Mouse (Mus musculus) forebrain, postnatal 0 days (tissue): ENCODE results near the gene Spc24. TPM values are rescaled to one million over a fixed set of nuclear protein-coding genes. Genes with fewer than 3 reads are reported as not detected.

Experiments used
- ATAC-seq: fragments of 200-750 bp; cut with Nextera tagmentation; 2 replicates; pipeline ENCODE4 v1.8.0; 2017; ENCODE audit warnings: mild to moderate bottlenecking, moderate library complexity
- DNase-seq: peaks from one replicate; pipeline ENCODE4 v3.0.0-alpha.2; 2015
- H3K27ac ChIP-seq: fragments of 300-500 bp; sonication (generic); 2 replicates; pipeline ENCODE4 v1.5.1; 2014; ENCODE audit warnings: low read depth, mild to moderate bottlenecking, antibody characterized with exemption, low read length, moderate library complexity, mixed read lengths
- H3K27me3 ChIP-seq: fragments of 300-500 bp; sonication (generic); 2 replicates; pipeline ENCODE4 v1.6.1; 2014; ENCODE audit warnings: mild to moderate bottlenecking, low read length, mixed read lengths; ENCODE audit not compliant: insufficient read depth
- H3K36me3 ChIP-seq: fragments of 300-500 bp; sonication (generic); 2 replicates; pipeline ENCODE4 v1.6.1; 2014; ENCODE audit warnings: mild to moderate bottlenecking, moderate library complexity; ENCODE audit not compliant: insufficient read depth
- H3K4me1 ChIP-seq: fragments of 300-500 bp; sonication (generic); 2 replicates; pipeline ENCODE4 v1.6.1; 2014; ENCODE audit warnings: antibody characterized with exemption; ENCODE audit not compliant: insufficient read depth
- H3K4me2 ChIP-seq: fragments of 300-500 bp; sonication (generic); 2 replicates; pipeline ENCODE4 v1.6.1; 2014; ENCODE audit warnings: low read depth, mild to moderate bottlenecking, moderate library complexity
- H3K4me3 ChIP-seq: fragments of 300-500 bp; sonication (generic); 2 replicates; pipeline ENCODE4 v1.5.1; 2014; ENCODE audit warnings: low read depth, low read length, mixed read lengths
- H3K9ac ChIP-seq: fragments of 300-500 bp; sonication (generic); 2 replicates; pipeline ENCODE4 v1.6.1; 2014; ENCODE audit warnings: mild to moderate bottlenecking
- H3K9me3 ChIP-seq: fragments of 300-500 bp; sonication (generic); 2 replicates; pipeline ENCODE4 v1.6.1; 2016; ENCODE audit warnings: low read length
- CTCF ChIP-seq: sonication (generic); IDR thresholded peaks from 2 replicates; pipeline ENCODE4 v1.5.1; 2016; ENCODE audit warnings: antibody characterized with exemption, control low read depth, low read depth
- WGBS: fragments of 180-500 bp; shearing (Covaris S2); extraction: QIAGEN DNeasy Blood & Tissue Kit; methylation state at CpG from one replicate; pipeline ENCODE4 v1.1.7; 2014; 5-methylcytosine and 5-hydroxymethylcytosine counted together
- polyA plus RNA-seq: library from polyadenylated mRNA; unstranded; fragments of >200 nt; fragmentation: Nextera tagmentation; extraction: Ambion mirVana; gene quantifications from 2 replicates; pipeline ENCODE4 v1.2.1, GENCODE M21; 2015
- total RNA-seq: library from RNA; depleted of rRNA; stranded (reverse); fragments of >200 nt; gene quantifications from 2 replicates; pipeline ENCODE4 v1.2.3, GENCODE M21; 2014

Gene Spc24
- total and polyA plus RNA-seq, 2 experiments from 2014 or later: 8.2 to 13.5 TPM

GRCm38 (mm10) chr9:21799010-21799350, 38.9 kb upstream of the Spc24 start:
- Histone ChIP-seq H3K36me3 (no peaks in the 10 kb centered on the region), H3K9me3 (no peaks in the 10 kb centered on the region), H3K9ac (no peak overlapping the region), H3K4me3 (peak overlapping the region; percentile 45; the same call in 1 of the 2 replicates), H3K27me3 (no peaks in the 10 kb centered on the region), H3K4me1 (no peaks in the 10 kb centered on the region), H3K4me2 (peak overlapping the region; percentile 85), H3K27ac (no peak overlapping the region)
- TF ChIP-seq CTCF: no peak
- ATAC-seq (no peak), DNase-seq (no peak)
- WGBS: 53% methylated on average over 3 of the region's 3 CpGs

- Histone ChIP-seq H3K27ac (peak within 1 kb of the TSS; percentile 22; the same call in 1 of the 2 replicates), H3K4me2 (peak within 1 kb of the TSS; percentile 85), H3K36me3 (no peaks in the 10 kb centered on the region), H3K4me3 (peak within 1 kb of the TSS; percentile 45), H3K9ac (peak within 1 kb of the TSS; percentile 51), H3K9me3 (no peaks in the 10 kb centered on the region), H3K4me1 (no peaks in the 10 kb centered on the region), H3K27me3 (no peaks in the 10 kb centered on the region)
- WGBS: under 1% methylated on average over 44 of the region's 52 CpGs
- no peak for TF ChIP-seq CTCF
- peak; percentile 73 for ATAC-seq
- DNase-seq: peak; percentile 64
Observed at GRCm38 (mm10) chr9:21798345-21799009, 38.4 kb upstream of the Spc24 start, which contains the start of gene Kank2. TSS of gene Kank2 (minus strand) at chr9:21798744.

GRCm38 (mm10) chr9:21797921-21798344, 37.8 kb upstream of the Spc24 start:
- no peak for TF ChIP-seq CTCF
- ATAC-seq (no peak; the same call in none of the 2 replicates), DNase-seq (no peak)
- no peaks in the 10 kb centered on the region for H3K36me3 ChIP-seq
- peak overlapping the region; percentile 85 for H3K4me2 ChIP-seq
- H3K4me1 ChIP-seq: no peaks in the 10 kb centered on the region
- peak overlapping the region; percentile 51 for H3K9ac ChIP-seq
- no peaks in the 10 kb centered on the region for H3K27me3 ChIP-seq
- 2% methylated on average over 25 of the region's 26 CpGs for WGBS
- peak overlapping the region; percentile 22; the same call in 1 of the 2 replicates for H3K27ac ChIP-seq
- H3K4me3 ChIP-seq: peak overlapping the region; percentile 45
- no peaks in the 10 kb centered on the region for H3K9me3 ChIP-seq

- H3K4me3 ChIP-seq: no peak overlapping the region
- H3K9ac ChIP-seq: no peak overlapping the region
- TF ChIP-seq CTCF: no peak
- no peak overlapping the region for H3K27ac ChIP-seq
- no peaks in the 10 kb centered on the region for H3K4me1 ChIP-seq
- H3K27me3 ChIP-seq: no peaks in the 10 kb centered on the region
- no peak for ATAC-seq
- no peak for DNase-seq
- WGBS: 63% methylated on average over 3 of the region's 3 CpGs
- no peaks in the 10 kb centered on the region for H3K9me3 ChIP-seq
- no peaks in the 10 kb centered on the region for H3K36me3 ChIP-seq
- no peak overlapping the region for H3K4me2 ChIP-seq
Observed at GRCm38 (mm10) chr9:21796919-21797318, 36.8 kb upstream of the Spc24 start.

GRCm38 (mm10) chr9:21796259-21796658, 36.2 kb upstream of the Spc24 start:
- ATAC-seq (no peak), DNase-seq (no peak)
- Histone ChIP-seq H3K36me3 (no peaks in the 10 kb centered on the region), H3K9ac (no peak overlapping the region), H3K4me1 (no peaks in the 10 kb centered on the region), H3K27me3 (no peaks in the 10 kb centered on the region), H3K27ac (no peak overlapping the region), H3K4me2 (no peak overlapping the region), H3K9me3 (no peaks in the 10 kb centered on the region), H3K4me3 (no peak overlapping the region)
- WGBS: 76% methylated on average over 3 of the region's 3 CpGs
- TF ChIP-seq CTCF: no peak

- H3K9ac ChIP-seq: no peak overlapping the region
- H3K4me2 ChIP-seq: no peak overlapping the region
- WGBS: 84% methylated on average over 5 of the region's 5 CpGs
- DNase-seq (no peak), ATAC-seq (no peak)
- H3K4me1 ChIP-seq: no peaks in the 10 kb centered on the region
- no peaks in the 10 kb centered on the region for H3K9me3 ChIP-seq
- no peaks in the 10 kb centered on the region for H3K36me3 ChIP-seq
- TF ChIP-seq CTCF: no peak
- no peaks in the 10 kb centered on the region for H3K27me3 ChIP-seq
- no peak overlapping the region for H3K4me3 ChIP-seq
- H3K27ac ChIP-seq: no peak overlapping the region
Observed at GRCm38 (mm10) chr9:21795579-21795978, 35.5 kb upstream of the Spc24 start.

- no peaks in the 10 kb centered on the region for H3K4me1 ChIP-seq
- no peak overlapping the region for H3K9ac ChIP-seq
- no peak overlapping the region for H3K4me2 ChIP-seq
- no peak overlapping the region for H3K4me3 ChIP-seq
- H3K27ac ChIP-seq: no peak overlapping the region
- 95% methylated on average over 25 of the region's 25 CpGs for WGBS
- DNase-seq: no peak
- H3K27me3 ChIP-seq: no peaks in the 10 kb centered on the region
- H3K9me3 ChIP-seq: no peaks in the 10 kb centered on the region
- H3K36me3 ChIP-seq: no peaks in the 10 kb centered on the region
- no peak for TF ChIP-seq CTCF
- ATAC-seq: no peak
Observed at GRCm38 (mm10) chr9:21794925-21795324, 34.8 kb upstream of the Spc24 start.
